Mouse (Mus musculus): Measurements from ENCODE around the gene Pakap. TPM values are rescaled to one million over a fixed set of nuclear protein-coding genes. Genes with fewer than 3 reads are reported as not detected.

Gene Pakap
- total and polyA plus RNA-seq, 2 experiments, result 0.06 to 0.18 TPM

- TF ChIP-seq POLR2A (IDR thresholded peaks at IDR 0.05; ENCODE audit: extremely low read depth, insufficient read depth, low read length), result no peak
- no peak for TF ChIP-seq CTCF (IDR thresholded peaks at IDR 0.05; ENCODE audit: low read depth, low read length)
- H3K9ac ChIP-seq (ENCODE audit: low read depth, low read length), result no peak overlapping the region
- H3K27me3 ChIP-seq (ENCODE audit: control insufficient read depth, insufficient read depth, low read length), result no peaks in the 10 kb centered on the region
- no peaks in the 10 kb centered on the region for H3K4me1 ChIP-seq (ENCODE audit: control insufficient read depth, insufficient read depth, low read length)
- no peak overlapping the region for H3K4me3 ChIP-seq (ENCODE audit: insufficient read depth, low read depth, low read length)
- WGBS, result 86% methylated on average over 3 of the region's 3 CpGs
- no peak for DNase-seq (ENCODE audit: extremely low read depth, low read depth, low spot score)
- no peak overlapping the region for H3K27ac ChIP-seq (replicated peaks; ENCODE audit: insufficient read depth, low read depth, low read length)
- H3K36me3 ChIP-seq (ENCODE audit: control insufficient read depth, insufficient read depth, low read length), result no peaks in the 10 kb centered on the region
- H3K79me2 ChIP-seq (ENCODE audit: control insufficient read depth, insufficient read depth, low read length), result no peaks in the 10 kb centered on the region
Observed at GRCm38 (mm10) chr4:57802411-57802810, 234.4 kb downstream of the Pakap start.

GRCm38 (mm10) chr4:57804902-57805301, 236.9 kb downstream of the Pakap start:
- DNase-seq (ENCODE audit: extremely low read depth, low read depth, low spot score), result no peak
- TF ChIP-seq CTCF (IDR thresholded peaks at IDR 0.05; ENCODE audit: low read depth, low read length), result no peak
- no peak for TF ChIP-seq POLR2A (IDR thresholded peaks at IDR 0.05; ENCODE audit: extremely low read depth, insufficient read depth, low read length)
- 83% methylated on average over 6 of the region's 6 CpGs for WGBS
- no peak overlapping the region for H3K4me3 ChIP-seq (ENCODE audit: insufficient read depth, low read depth, low read length)
- H3K27ac ChIP-seq (replicated peaks; ENCODE audit: insufficient read depth, low read depth, low read length), result no peak overlapping the region
- H3K9ac ChIP-seq (ENCODE audit: low read depth, low read length), result no peak overlapping the region
- H3K79me2 ChIP-seq (ENCODE audit: control insufficient read depth, insufficient read depth, low read length), result peaks cover 4% of the 10 kb centered on the region; the same call in 1 of the 2 replicates
- peaks cover 7% of the 10 kb centered on the region for H3K4me1 ChIP-seq (ENCODE audit: control insufficient read depth, insufficient read depth, low read length)
- H3K36me3 ChIP-seq (ENCODE audit: control insufficient read depth, insufficient read depth, low read length), result no peaks in the 10 kb centered on the region
- no peaks in the 10 kb centered on the region for H3K27me3 ChIP-seq (ENCODE audit: control insufficient read depth, insufficient read depth, low read length)

GRCm38 (mm10) chr4:57809449-57809848, 241.5 kb downstream of the Pakap start:
- no peaks in the 10 kb centered on the region for H3K36me3 ChIP-seq (ENCODE audit: control insufficient read depth, insufficient read depth, low read length)
- H3K27ac ChIP-seq (replicated peaks; ENCODE audit: insufficient read depth, low read depth, low read length), result peak overlapping the region; percentile 35; the same call in 1 of the 2 replicates
- DNase-seq (ENCODE audit: extremely low read depth, low read depth, low spot score), result peak; percentile 98
- H3K9ac ChIP-seq (ENCODE audit: low read depth, low read length), result no peak overlapping the region
- TF ChIP-seq POLR2A (IDR thresholded peaks at IDR 0.05; ENCODE audit: extremely low read depth, insufficient read depth, low read length), result no peak
- TF ChIP-seq CTCF (IDR thresholded peaks at IDR 0.05; ENCODE audit: low read depth, low read length), result no peak
- H3K4me1 ChIP-seq (ENCODE audit: control insufficient read depth, insufficient read depth, low read length), result peaks cover 8% of the 10 kb centered on the region
- WGBS, result 19% methylated on average over 4 of the region's 4 CpGs
- peaks cover 4% of the 10 kb centered on the region; the same call in 1 of the 2 replicates for H3K79me2 ChIP-seq (ENCODE audit: control insufficient read depth, insufficient read depth, low read length)
- H3K4me3 ChIP-seq (ENCODE audit: insufficient read depth, low read depth, low read length), result no peak overlapping the region
- no peaks in the 10 kb centered on the region for H3K27me3 ChIP-seq (ENCODE audit: control insufficient read depth, insufficient read depth, low read length)

GRCm38 (mm10) chr4:57812075-57812474, 244.1 kb downstream of the Pakap start:
- DNase-seq (ENCODE audit: extremely low read depth, low read depth, low spot score), result no peak
- no peak for TF ChIP-seq POLR2A (IDR thresholded peaks at IDR 0.05; ENCODE audit: extremely low read depth, insufficient read depth, low read length)
- TF ChIP-seq CTCF (IDR thresholded peaks at IDR 0.05; ENCODE audit: low read depth, low read length), result no peak
- no peak overlapping the region for H3K4me3 ChIP-seq (ENCODE audit: insufficient read depth, low read depth, low read length)
- H3K79me2 ChIP-seq (ENCODE audit: control insufficient read depth, insufficient read depth, low read length), result peaks cover 4% of the 10 kb centered on the region; the same call in 1 of the 2 replicates
- 94% methylated on average over 1 of the region's 1 CpGs for WGBS
- H3K27ac ChIP-seq (replicated peaks; ENCODE audit: insufficient read depth, low read depth, low read length), result no peak overlapping the region
- no peaks in the 10 kb centered on the region for H3K27me3 ChIP-seq (ENCODE audit: control insufficient read depth, insufficient read depth, low read length)
- H3K4me1 ChIP-seq (ENCODE audit: control insufficient read depth, insufficient read depth, low read length), result peaks cover 17% of the 10 kb centered on the region
- no peaks in the 10 kb centered on the region for H3K36me3 ChIP-seq (ENCODE audit: control insufficient read depth, insufficient read depth, low read length)
- H3K9ac ChIP-seq (ENCODE audit: low read depth, low read length), result no peak overlapping the region

GRCm38 (mm10) chr4:57812916-57813575, 245.1 kb downstream of the Pakap start:
- WGBS, result 61% methylated on average over 7 of the region's 7 CpGs
- Histone ChIP-seq H3K79me2 (ENCODE audit: control insufficient read depth, insufficient read depth, low read length) (no peaks in the 10 kb centered on the region; the same call in 1 of the 2 replicates), H3K4me1 (ENCODE audit: control insufficient read depth, insufficient read depth, low read length) (peaks cover 17% of the 10 kb centered on the region), H3K27ac (replicated peaks; ENCODE audit: insufficient read depth, low read depth, low read length) (peak overlapping the region; percentile 28; the same call in 1 of the 2 replicates), H3K36me3 (ENCODE audit: control insufficient read depth, insufficient read depth, low read length) (no peaks in the 10 kb centered on the region), H3K9ac (ENCODE audit: low read depth, low read length) (no peak overlapping the region), H3K4me3 (ENCODE audit: insufficient read depth, low read depth, low read length) (no peak overlapping the region), H3K27me3 (ENCODE audit: control insufficient read depth, insufficient read depth, low read length) (no peaks in the 10 kb centered on the region)
- no peak for DNase-seq (ENCODE audit: extremely low read depth, low read depth, low spot score)
- no peak for TF ChIP-seq POLR2A (IDR thresholded peaks at IDR 0.05; ENCODE audit: extremely low read depth, insufficient read depth, low read length)
- no peak for TF ChIP-seq CTCF (IDR thresholded peaks at IDR 0.05; ENCODE audit: low read depth, low read length)

DNA sequence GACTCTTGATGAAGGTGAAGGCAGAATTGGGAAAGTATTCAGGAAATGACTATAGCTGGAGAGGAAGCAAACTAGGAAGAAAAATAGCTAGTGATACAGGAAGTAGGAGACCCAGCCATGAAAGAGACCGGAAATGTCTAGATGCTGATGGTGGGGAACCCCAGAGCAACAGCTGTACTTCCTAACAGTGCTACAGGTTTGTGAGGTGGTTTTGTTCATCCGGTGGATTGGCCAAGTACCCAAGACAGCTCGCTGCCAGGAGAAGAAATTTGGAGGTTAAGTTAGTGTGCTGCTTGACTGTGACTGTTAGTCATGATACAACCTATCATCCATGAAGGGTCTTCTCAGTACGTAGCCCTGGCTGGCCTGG, 245.6 kb downstream of the Pakap start:
- 76% methylated on average over 4 of the region's 4 CpGs for WGBS
- no peaks in the 10 kb centered on the region for H3K36me3 ChIP-seq (ENCODE audit: control insufficient read depth, insufficient read depth, low read length)
- no peak for DNase-seq (ENCODE audit: extremely low read depth, low read depth, low spot score)
- H3K4me3 ChIP-seq (ENCODE audit: insufficient read depth, low read depth, low read length), result no peak overlapping the region
- no peak overlapping the region for H3K9ac ChIP-seq (ENCODE audit: low read depth, low read length)
- no peaks in the 10 kb centered on the region; the same call in 1 of the 2 replicates for H3K79me2 ChIP-seq (ENCODE audit: control insufficient read depth, insufficient read depth, low read length)
- TF ChIP-seq POLR2A (IDR thresholded peaks at IDR 0.05; ENCODE audit: extremely low read depth, insufficient read depth, low read length), result no peak
- peaks cover 16% of the 10 kb centered on the region for H3K4me1 ChIP-seq (ENCODE audit: control insufficient read depth, insufficient read depth, low read length)
- no peaks in the 10 kb centered on the region for H3K27me3 ChIP-seq (ENCODE audit: control insufficient read depth, insufficient read depth, low read length)
- H3K27ac ChIP-seq (replicated peaks; ENCODE audit: insufficient read depth, low read depth, low read length), result no peak overlapping the region

All from liver, adult 2 months (tissue).